Mouse (Mus musculus) MEL (cell line): ENCODE data around the gene Vcl. TPM values are rescaled to one million over a fixed set of nuclear protein-coding genes. Genes with fewer than 3 reads are reported as not detected.

ENCODE experiments used
- DNase-seq: peaks from one replicate; pipeline ENCODE4 v3.0.0; 2011; ENCODE audit warnings: low read depth, low spot score
- H3K27ac ChIP-seq: 2 replicates; pipeline ENCODE4 v1.5.1; 2012; ENCODE audit warnings: low read depth, mild to moderate bottlenecking, control low read depth, low read length, moderate library complexity; ENCODE audit not compliant: control insufficient read depth
- H3K27me3 ChIP-seq, 2 experiments: fragments of 150-350 bp in 1 of 2; sonication (generic) in 1 of 2; 2 replicates each; pipeline ENCODE4 v1.6.1; 2012; ENCODE audit warnings: low read length in 2 of 2, mild to moderate bottlenecking in 2 of 2, improper control_type of control experiment in 1 of 2, moderate library complexity in 1 of 2; ENCODE audit not compliant: insufficient read depth in 2 of 2, control insufficient read depth in 1 of 2
- H3K36me3 ChIP-seq, 2 experiments: 2 replicates each; pipeline ENCODE4 v1.6.1; 2012 to 2014; ENCODE audit warnings: low read length in 2 of 2, improper control_type of control experiment in 1 of 2, inconsistent platforms in 1 of 2, mild to moderate bottlenecking in 1 of 2; ENCODE audit not compliant: insufficient read depth in 2 of 2, control insufficient read depth in 1 of 2
- H3K4me1 ChIP-seq, 2 experiments: fragments of 150-350 bp in 1 of 2; sonication (generic) in 1 of 2; 2 replicates each; pipeline ENCODE4 v1.6.1; 2012; ENCODE audit warnings: low read length in 2 of 2, improper control_type of control experiment in 1 of 2, mild to moderate bottlenecking in 1 of 2; ENCODE audit not compliant: insufficient read depth in 2 of 2, control insufficient read depth in 1 of 2
- H3K4me3 ChIP-seq, 2 experiments: fragments of 150-350 bp in 1 of 2; sonication (generic) in 1 of 2; 2 replicates each; pipeline ENCODE4 v1.5.1; 2012; ENCODE audit warnings: low read depth in 2 of 2, low read length in 2 of 2, mild to moderate bottlenecking in 2 of 2, moderate library complexity in 2 of 2, control low read depth in 1 of 2, improper control_type of control experiment in 1 of 2; ENCODE audit not compliant: control insufficient read depth in 1 of 2, insufficient read depth in 1 of 2
- H3K79me2 ChIP-seq: 2 replicates; pipeline ENCODE4 v1.6.1; 2012; ENCODE audit warnings: mild to moderate bottlenecking, low read length, moderate library complexity; ENCODE audit not compliant: control insufficient read depth, poor library complexity, insufficient read depth
- H3K9ac ChIP-seq: 2 replicates; pipeline ENCODE4 v1.6.1; 2012; ENCODE audit warnings: low read depth, mild to moderate bottlenecking, control low read depth, low read length, moderate library complexity; ENCODE audit not compliant: control insufficient read depth, poor library complexity, severe bottlenecking
- H3K9me3 ChIP-seq: fragments of 150-350 bp; sonication (generic); replicated peaks from 2 replicates; pipeline ENCODE4 v1.6.1; 2012; ENCODE audit warnings: mild to moderate bottlenecking, low read length, improper control_type of control experiment, moderate library complexity; ENCODE audit not compliant: insufficient read depth
- CHD2 ChIP-seq: IDR thresholded peaks from 2 replicates; pipeline ENCODE4 v1.6.1; 2011; ENCODE audit warnings: low read length, improper control_type of control experiment
- ELF1 ChIP-seq: IDR thresholded peaks from 2 replicates; pipeline ENCODE4 v1.6.1; 2014; ENCODE audit warnings: low read depth, mild to moderate bottlenecking, inconsistent platforms, low read length, improper control_type of control experiment, moderate library complexity
- EP300 ChIP-seq, 2 experiments: IDR thresholded peaks; 2 replicates each; pipeline ENCODE4 v1.6.1; 2011; ENCODE audit warnings: improper control_type of control experiment in 2 of 2, low read length in 2 of 2, low read depth in 1 of 2, mild to moderate bottlenecking in 1 of 2
- ETS1 ChIP-seq: IDR thresholded peaks from 2 replicates; pipeline ENCODE4 v1.6.1; 2012; ENCODE audit warnings: low read depth, mild to moderate bottlenecking, inconsistent platforms, low read length, improper control_type of control experiment, moderate library complexity
- GABPA ChIP-seq: IDR thresholded peaks from 2 replicates; pipeline ENCODE4 v1.6.1; 2012; ENCODE audit warnings: low read depth, mild to moderate bottlenecking, inconsistent platforms, low read length, improper control_type of control experiment, moderate library complexity
- MXI1 ChIP-seq: IDR thresholded peaks from 2 replicates; pipeline ENCODE4 v1.6.1; 2011; ENCODE audit warnings: mild to moderate bottlenecking, low read depth, low read length, improper control_type of control experiment
- MYC ChIP-seq: IDR thresholded peaks from 2 replicates; pipeline ENCODE4 v1.6.1; 2011; ENCODE audit warnings: low read depth, mild to moderate bottlenecking, low read length, improper control_type of control experiment, moderate library complexity
- NELFE ChIP-seq: IDR thresholded peaks from 2 replicates; pipeline ENCODE4 v1.6.1; 2011; ENCODE audit warnings: low read depth, low read length, improper control_type of control experiment
- NRF1 ChIP-seq: IDR thresholded peaks from 2 replicates; pipeline ENCODE4 v1.6.1; 2014; ENCODE audit warnings: low read depth, mild to moderate bottlenecking, inconsistent platforms, low read length, improper control_type of control experiment, moderate library complexity; ENCODE audit not compliant: poor library complexity, insufficient read depth, severe bottlenecking
- POLR2A ChIP-seq, 2 experiments: IDR thresholded peaks; 2 replicates each; pipeline ENCODE4 v1.6.1; 2011 to 2012; ENCODE audit warnings: low read length in 2 of 2, mild to moderate bottlenecking in 2 of 2, control low read depth in 1 of 2, improper control_type of control experiment in 1 of 2, low read depth in 1 of 2, moderate library complexity in 1 of 2; ENCODE audit not compliant: control insufficient read depth in 1 of 2, insufficient read depth in 1 of 2, poor library complexity in 1 of 2
- POLR2AphosphoS5 ChIP-seq: IDR thresholded peaks from 2 replicates; pipeline ENCODE4 v1.6.1; 2012; ENCODE audit warnings: low read depth, borderline replicate concordance, mild to moderate bottlenecking, inconsistent platforms, low read length, moderate library complexity, mixed read lengths
- TBP ChIP-seq: IDR thresholded peaks from 2 replicates; pipeline ENCODE4 v1.8.0; 2011; ENCODE audit warnings: low read depth, low read length, improper control_type of control experiment
- TCF12 ChIP-seq: IDR thresholded peaks from 2 replicates; pipeline ENCODE4 v1.6.1; 2014; ENCODE audit warnings: low read depth, mild to moderate bottlenecking, inconsistent platforms, low read length, improper control_type of control experiment, moderate library complexity
- ZC3H11A ChIP-seq: IDR thresholded peaks from 2 replicates; pipeline ENCODE4 v1.6.1; 2012; ENCODE audit warnings: low read depth, mild to moderate bottlenecking, inconsistent platforms, low read length, improper control_type of control experiment
- ZNF384 ChIP-seq: IDR thresholded peaks from 2 replicates; pipeline ENCODE4 v1.6.1; 2012; ENCODE audit warnings: low read depth, mild to moderate bottlenecking, inconsistent platforms, low read length, improper control_type of control experiment
- polyA plus RNA-seq, 2 experiments: library from polyadenylated mRNA; stranded (reverse) in 1 of 2; unstranded in 1 of 2; fragments of >175 nt in 1 of 2; fragments of >200 nt in 1 of 2; gene quantifications; 2 replicates each; pipeline versions ENCODE4 v1.2.1 to v1.2.4; 2012; ENCODE audit warnings: low replicate concordance in 2 of 2, low read depth in 1 of 2; ENCODE audit not compliant: insufficient read length in 2 of 2, insufficient read depth in 1 of 2, missing spikeins in 1 of 2
- total RNA-seq: library from RNA; depleted of rRNA; stranded (reverse); fragments of 300-350 nt; gene quantifications from 2 replicates; pipeline ENCODE4 v1.2.3, GENCODE M21; 2012

Gene Vcl
- total and polyA plus RNA-seq, 3 experiments, result 11.7 to 30.3 TPM; not detected in 1

- Histone ChIP-seq H3K27me3 (peaks cover 0 to 2% of the 10 kb centered on the region in 2 experiments; a peak in 1 of 4 replicates), H3K27ac (no peak overlapping the region), H3K79me2 (no peaks in the 10 kb centered on the region), H3K9me3 (no peaks in the 10 kb centered on the region), H3K4me3 (no peak overlapping the region), H3K4me1 (peaks cover 0 to 15% of the 10 kb centered on the region in 2 experiments; a peak in 2 of 4 replicates)
- DNase-seq, result no peak
- TF ChIP-seq EP300 (IDR thresholded peaks at IDR 0.05; ENCODE audit: low read depth in 1 of 2, low read length in 2 of 2) (no peak), MYC (no peak), POLR2AphosphoS5 (no peak), GABPA (no peak)
- TF ChIP-seq, all 39 proteins: peak for 0
- Histone ChIP-seq H3K9ac (no peak overlapping the region), H3K36me3 (peaks cover 0 to 4% of the 10 kb centered on the region in 2 experiments; a peak in 2 of 4 replicates)
Measured at GRCm38 (mm10) chr14:20891941-20892402, 37.2 kb upstream of the Vcl start.

GRCm38 (mm10) chr14:20893815-20894214, 35.4 kb upstream of the Vcl start:
- no peak overlapping the region for H3K4me3 ChIP-seq
- DNase-seq, result no peak
- peaks cover 0 to 2% of the 10 kb centered on the region in 2 experiments; a peak in 1 of 4 replicates for H3K27me3 ChIP-seq
- no peak overlapping the region for H3K27ac ChIP-seq
- peaks cover 0 to 3% of the 10 kb centered on the region in 2 experiments; a peak in 2 of 4 replicates for H3K36me3 ChIP-seq
- no peaks in the 10 kb centered on the region for H3K9me3 ChIP-seq
- H3K4me1 ChIP-seq, result peaks cover 0 to 15% of the 10 kb centered on the region in 2 experiments; a peak in 2 of 4 replicates
- no peak overlapping the region for H3K9ac ChIP-seq
- TF ChIP-seq POLR2AphosphoS5 (no peak), ZNF384 (peak; percentile 49; the same call in 1 of the 2 replicates), ELF1 (no peak), NELFE (no peak), ETS1 (no peak)
- no peaks in the 10 kb centered on the region for H3K79me2 ChIP-seq

GRCm38 (mm10) chr14:20901267-20901666, 27.9 kb upstream of the Vcl start:
- H3K79me2 ChIP-seq, result no peaks in the 10 kb centered on the region
- H3K4me1 ChIP-seq, result no peaks in the 10 kb centered on the region
- DNase-seq, result no peak
- H3K27me3 ChIP-seq, result peaks cover 0 to 4% of the 10 kb centered on the region in 2 experiments; a peak in 1 of 4 replicates
- no peaks in the 10 kb centered on the region for H3K36me3 ChIP-seq
- H3K9ac ChIP-seq, result no peak overlapping the region
- H3K4me3 ChIP-seq, result no peak overlapping the region
- H3K27ac ChIP-seq, result no peak overlapping the region
- TF ChIP-seq TBP (no peak), POLR2A (IDR thresholded peaks at IDR 0.05; ENCODE audit: control insufficient read depth in 1 of 2, insufficient read depth in 1 of 2, low read depth in 1 of 2, low read length in 2 of 2, poor library complexity in 1 of 2) (no peak), MXI1 (no peak), CHD2 (no peak), ZC3H11A (no peak), NRF1 (no peak), ETS1 (no peak), TCF12 (no peak)
- no peaks in the 10 kb centered on the region for H3K9me3 ChIP-seq
